Mouse (Mus musculus): ENCODE measurements around the gene Ankfn1.

GRCm38 (mm10) chr11:89693686-89694085 lies 83.8 kb downstream of the Ankfn1 start:
- TF ChIP-seq GATA1 (IDR thresholded peaks at IDR 0.05; ENCODE audit: low read length) (no peak), TAL1 (IDR thresholded peaks at IDR 0.05; ENCODE audit: low read length) (no peak)

Measured in erythroblast, embryonic 14.5 days (primary cell).